Mouse (Mus musculus) MEL (cell line): ENCODE measurements around the gene Tmem190. TPM values are rescaled to one million over a fixed set of nuclear protein-coding genes. Genes with fewer than 3 reads are reported as not detected.
A peak's percentile ranks its signal among the peaks of the same experiment; 100 is the strongest.
"Not testable (repeated sequence)": the region's sequence is repeated elsewhere in the genome, so short reads cannot be mapped to it uniquely, and the experiment has no call there.

Experiments used
- DNase-seq: peaks from one replicate; pipeline ENCODE4 v3.0.0; 2011; ENCODE audit warnings: low read depth, low spot score
- H3K27ac ChIP-seq: 2 replicates; pipeline ENCODE4 v1.5.1; 2012; ENCODE audit warnings: low read depth, mild to moderate bottlenecking, control low read depth, low read length, moderate library complexity; ENCODE audit not compliant: control insufficient read depth
- H3K27me3 ChIP-seq, 2 experiments: fragments of 150-350 bp in 1 of 2; sonication (generic) in 1 of 2; 2 replicates each; pipeline ENCODE4 v1.6.1; 2012; ENCODE audit warnings: low read length in 2 of 2, mild to moderate bottlenecking in 2 of 2, improper control_type of control experiment in 1 of 2, moderate library complexity in 1 of 2; ENCODE audit not compliant: insufficient read depth in 2 of 2, control insufficient read depth in 1 of 2
- H3K36me3 ChIP-seq, 2 experiments: 2 replicates each; pipeline ENCODE4 v1.6.1; 2012 to 2014; ENCODE audit warnings: low read length in 2 of 2, improper control_type of control experiment in 1 of 2, inconsistent platforms in 1 of 2, mild to moderate bottlenecking in 1 of 2; ENCODE audit not compliant: insufficient read depth in 2 of 2, control insufficient read depth in 1 of 2
- H3K4me1 ChIP-seq, 2 experiments: fragments of 150-350 bp in 1 of 2; sonication (generic) in 1 of 2; 2 replicates each; pipeline ENCODE4 v1.6.1; 2012; ENCODE audit warnings: low read length in 2 of 2, improper control_type of control experiment in 1 of 2, mild to moderate bottlenecking in 1 of 2; ENCODE audit not compliant: insufficient read depth in 2 of 2, control insufficient read depth in 1 of 2
- H3K4me3 ChIP-seq, 2 experiments: fragments of 150-350 bp in 1 of 2; sonication (generic) in 1 of 2; 2 replicates each; pipeline ENCODE4 v1.5.1; 2012; ENCODE audit warnings: low read depth in 2 of 2, low read length in 2 of 2, mild to moderate bottlenecking in 2 of 2, moderate library complexity in 2 of 2, control low read depth in 1 of 2, improper control_type of control experiment in 1 of 2; ENCODE audit not compliant: control insufficient read depth in 1 of 2, insufficient read depth in 1 of 2
- H3K79me2 ChIP-seq: 2 replicates; pipeline ENCODE4 v1.6.1; 2012; ENCODE audit warnings: mild to moderate bottlenecking, low read length, moderate library complexity; ENCODE audit not compliant: control insufficient read depth, poor library complexity, insufficient read depth
- H3K9ac ChIP-seq: 2 replicates; pipeline ENCODE4 v1.6.1; 2012; ENCODE audit warnings: low read depth, mild to moderate bottlenecking, control low read depth, low read length, moderate library complexity; ENCODE audit not compliant: control insufficient read depth, poor library complexity, severe bottlenecking
- H3K9me3 ChIP-seq: fragments of 150-350 bp; sonication (generic); replicated peaks from 2 replicates; pipeline ENCODE4 v1.6.1; 2012; ENCODE audit warnings: mild to moderate bottlenecking, low read length, improper control_type of control experiment, moderate library complexity; ENCODE audit not compliant: insufficient read depth
- CHD1 ChIP-seq: IDR thresholded peaks from 2 replicates; pipeline ENCODE4 v1.6.1; 2012; ENCODE audit warnings: low read depth, mild to moderate bottlenecking, inconsistent platforms, low read length, improper control_type of control experiment
- CHD2 ChIP-seq: IDR thresholded peaks from 2 replicates; pipeline ENCODE4 v1.6.1; 2011; ENCODE audit warnings: low read length, improper control_type of control experiment
- E2F4 ChIP-seq: IDR thresholded peaks from 2 replicates; pipeline ENCODE4 v1.6.1; 2011; ENCODE audit warnings: low read depth, low read length, improper control_type of control experiment, borderline replicate concordance
- ETS1 ChIP-seq: IDR thresholded peaks from 2 replicates; pipeline ENCODE4 v1.6.1; 2012; ENCODE audit warnings: low read depth, mild to moderate bottlenecking, inconsistent platforms, low read length, improper control_type of control experiment, moderate library complexity
- GATA1 ChIP-seq: IDR thresholded peaks from 2 replicates; pipeline ENCODE4 v1.6.1; 2011; ENCODE audit warnings: low read depth, low read length, improper control_type of control experiment
- HCFC1 ChIP-seq: IDR thresholded peaks from 2 replicates; pipeline ENCODE4 v1.6.1; 2012; ENCODE audit warnings: low read depth, mild to moderate bottlenecking, inconsistent platforms, low read length, improper control_type of control experiment, moderate library complexity
- KAT2A ChIP-seq: conservative IDR thresholded peaks from 2 replicates; pipeline ENCODE4 v1.6.1; 2012; ENCODE audit warnings: low read depth, low read length, improper control_type of control experiment, inconsistent platforms
- MAX ChIP-seq: IDR thresholded peaks from 2 replicates; pipeline ENCODE4 v1.6.1; 2011; ENCODE audit warnings: low read length, improper control_type of control experiment
- MAZ ChIP-seq: IDR thresholded peaks from 2 replicates; pipeline ENCODE4 v1.6.1; 2012; ENCODE audit warnings: low read depth, mild to moderate bottlenecking, inconsistent platforms, low read length, improper control_type of control experiment
- MYC ChIP-seq: IDR thresholded peaks from 2 replicates; pipeline ENCODE4 v1.6.1; 2011; ENCODE audit warnings: low read depth, mild to moderate bottlenecking, low read length, improper control_type of control experiment, moderate library complexity
- POLR2A ChIP-seq, 2 experiments: IDR thresholded peaks; 2 replicates each; pipeline ENCODE4 v1.6.1; 2011 to 2012; ENCODE audit warnings: low read length in 2 of 2, mild to moderate bottlenecking in 2 of 2, control low read depth in 1 of 2, improper control_type of control experiment in 1 of 2, low read depth in 1 of 2, moderate library complexity in 1 of 2; ENCODE audit not compliant: control insufficient read depth in 1 of 2, insufficient read depth in 1 of 2, poor library complexity in 1 of 2
- POLR2AphosphoS2 ChIP-seq: IDR thresholded peaks from 2 replicates; pipeline ENCODE4 v1.6.1; 2011; ENCODE audit warnings: low read length, improper control_type of control experiment
- RAD21 ChIP-seq: IDR thresholded peaks from 2 replicates; pipeline ENCODE4 v1.6.1; 2011; ENCODE audit warnings: mild to moderate bottlenecking, low read depth, low read length, improper control_type of control experiment
- RCOR1 ChIP-seq: IDR thresholded peaks from 2 replicates; pipeline ENCODE4 v1.6.1; 2012; ENCODE audit warnings: low read depth, mild to moderate bottlenecking, inconsistent platforms, low read length, improper control_type of control experiment
- TBP ChIP-seq: IDR thresholded peaks from 2 replicates; pipeline ENCODE4 v1.8.0; 2011; ENCODE audit warnings: low read depth, low read length, improper control_type of control experiment
- USF2 ChIP-seq, 2 experiments: IDR thresholded peaks; 2 replicates each; pipeline ENCODE4 v1.6.1; 2011 to 2012; ENCODE audit warnings: improper control_type of control experiment in 2 of 2, low read length in 2 of 2, borderline replicate concordance in 1 of 2, inconsistent platforms in 1 of 2, low read depth in 1 of 2, mild to moderate bottlenecking in 1 of 2; ENCODE audit not compliant: insufficient read depth in 1 of 2
- ZC3H11A ChIP-seq: IDR thresholded peaks from 2 replicates; pipeline ENCODE4 v1.6.1; 2012; ENCODE audit warnings: low read depth, mild to moderate bottlenecking, inconsistent platforms, low read length, improper control_type of control experiment
- ZMIZ1 ChIP-seq: IDR thresholded peaks from 2 replicates; pipeline ENCODE4 v1.6.1; 2012; ENCODE audit warnings: low read depth, mild to moderate bottlenecking, inconsistent platforms, low read length, improper control_type of control experiment, moderate library complexity
- ZNF384 ChIP-seq: IDR thresholded peaks from 2 replicates; pipeline ENCODE4 v1.6.1; 2012; ENCODE audit warnings: low read depth, mild to moderate bottlenecking, inconsistent platforms, low read length, improper control_type of control experiment
- polyA plus RNA-seq, 2 experiments: library from polyadenylated mRNA; stranded (reverse) in 1 of 2; unstranded in 1 of 2; fragments of >175 nt in 1 of 2; fragments of >200 nt in 1 of 2; gene quantifications; 2 replicates each; pipeline versions ENCODE4 v1.2.1 to v1.2.4; 2012; ENCODE audit warnings: low replicate concordance in 2 of 2, low read depth in 1 of 2; ENCODE audit not compliant: insufficient read length in 2 of 2, insufficient read depth in 1 of 2, missing spikeins in 1 of 2
- total RNA-seq: library from RNA; depleted of rRNA; stranded (reverse); fragments of 300-350 nt; gene quantifications from 2 replicates; pipeline ENCODE4 v1.2.3, GENCODE M21; 2012

Tmem190 gene
- total and polyA plus RNA-seq, 3 experiments, result 1.6 TPM; not detected in 2

GRCm38 (mm10) chr7:4812303-4813104 is 29.8 kb downstream of the Tmem190 start, which contains the start of gene Ube2s (continued):
- TF ChIP-seq MYC (peak; percentile 88), GATA1 (no peak), ZNF384 (no peak), CHD1 (no peak), RCOR1 (no peak), USF2 (IDR thresholded peaks at IDR 0.05; ENCODE audit: borderline replicate concordance in 1 of 2, insufficient read depth in 1 of 2, low read depth in 1 of 2, low read length in 2 of 2) (no peak), ETS1 (0 out of 2 replicates have a peak, but pooled peaks have one; percentile 13), TBP (peak; percentile 96), E2F4 (peak; percentile 5; the same call in 1 of the 2 replicates), CHD2 (peak; percentile 81), ZC3H11A (no peak), ZMIZ1 (peak; percentile 93)
- TF ChIP-seq, all 39 proteins: peak for 17

- Histone ChIP-seq H3K27me3 (no peaks in the 10 kb centered on the region), H3K27ac (peak overlapping the region; percentile 78), H3K4me3 (peak overlapping the region; percentile 62 to 66)
- peak; percentile 38 for DNase-seq
- TF ChIP-seq MAX (peak; percentile 28; the same call in 1 of the 2 replicates), ZMIZ1 (peak; percentile 46; the same call in 1 of the 2 replicates), RAD21 (no peak)
- TF ChIP-seq, all 39 proteins: peak for 2
- Histone ChIP-seq H3K9me3 (no peaks in the 10 kb centered on the region), H3K36me3 (peaks cover 16 to 21% of the 10 kb centered on the region in 2 experiments), H3K4me1 (peaks cover 3 to 14% of the 10 kb centered on the region in 2 experiments), H3K9ac (peak overlapping the region; percentile 69), H3K79me2 (peaks cover 27% of the 10 kb centered on the region)
These were observed 30.5 kb downstream of the Tmem190 start for GRCm38 (mm10) chr7:4813105-4813791.

GRCm38 (mm10) chr7:4816559-4816958 is 33.8 kb downstream of the Tmem190 start:
- no peak overlapping the region for H3K4me3 ChIP-seq
- TF ChIP-seq HCFC1 (no peak), MAZ (no peak), POLR2AphosphoS2 (no peak), KAT2A (no peak), POLR2A (IDR thresholded peaks at IDR 0.05; ENCODE audit: control insufficient read depth in 1 of 2, insufficient read depth in 1 of 2, low read depth in 1 of 2, low read length in 2 of 2, poor library complexity in 1 of 2) (no peak)
- peaks cover 0 to 2% of the 10 kb centered on the region in 2 experiments; a peak in 1 of 4 replicates for H3K4me1 ChIP-seq
- no peaks in the 10 kb centered on the region; a peak in 1 of 4 replicates for H3K36me3 ChIP-seq
- no peaks in the 10 kb centered on the region for H3K9me3 ChIP-seq
- DNase-seq, result no peak
- H3K27ac ChIP-seq, result no peak overlapping the region
- peaks cover 8% of the 10 kb centered on the region for H3K79me2 ChIP-seq
- no peak overlapping the region for H3K9ac ChIP-seq
- peaks cover under 1 to 7% of the 10 kb centered on the region in 2 experiments; a peak in 3 of 4 replicates for H3K27me3 ChIP-seq

GRCm38 (mm10) chr7:4820925-4821324 is 38.2 kb downstream of the Tmem190 start:
- not testable (repeated sequence) for H3K9me3 ChIP-seq, H3K79me2 ChIP-seq, H3K4me3 ChIP-seq, DNase-seq, H3K27ac ChIP-seq, H3K4me1 ChIP-seq, H3K9ac ChIP-seq, H3K36me3 ChIP-seq
- peaks cover 4 to 13% of the 10 kb centered on the region in 2 experiments; a peak in 3 of 4 replicates for H3K27me3 ChIP-seq
